Mouse (Mus musculus) hindbrain, embryonic 13.5 days (tissue): ENCODE data around the gene Tmprss5. TPM values are rescaled to one million over a fixed set of nuclear protein-coding genes. Genes with fewer than 3 reads are reported as not detected.

ENCODE experiments used
- ATAC-seq: fragments of 200-750 bp; cut with Nextera tagmentation; 2 replicates; pipeline ENCODE4 v1.8.0; 2017; ENCODE audit warnings: moderate TSS enrichment; ENCODE audit not compliant: low FRiP score
- H3K27ac ChIP-seq: fragments of 300-500 bp; sonication (generic); 2 replicates; pipeline ENCODE4 v1.5.1; 2015; ENCODE audit warnings: inconsistent platforms, mild to moderate bottlenecking, moderate library complexity
- H3K27me3 ChIP-seq: fragments of 300-500 bp; sonication (generic); 2 replicates; pipeline ENCODE4 v1.6.1; 2015; ENCODE audit warnings: mild to moderate bottlenecking, inconsistent platforms
- H3K36me3 ChIP-seq: fragments of 300-500 bp; sonication (generic); 2 replicates; pipeline ENCODE4 v1.6.1; 2015; ENCODE audit warnings: mild to moderate bottlenecking, inconsistent platforms
- H3K4me1 ChIP-seq: fragments of 300-500 bp; sonication (generic); replicated peaks from 2 replicates; pipeline ENCODE4 v1.6.1; 2015; ENCODE audit warnings: inconsistent platforms
- H3K4me2 ChIP-seq: fragments of 300-500 bp; sonication (generic); 2 replicates; pipeline ENCODE4 v1.6.1; 2015; ENCODE audit warnings: inconsistent platforms, mild to moderate bottlenecking, moderate library complexity
- H3K4me3 ChIP-seq: fragments of 300-500 bp; sonication (generic); 2 replicates; pipeline ENCODE4 v1.5.1; 2015; ENCODE audit warnings: mild to moderate bottlenecking, inconsistent platforms
- H3K9ac ChIP-seq: fragments of 300-500 bp; sonication (generic); 2 replicates; pipeline ENCODE4 v1.6.1; 2015; ENCODE audit warnings: mild to moderate bottlenecking, inconsistent platforms
- H3K9me3 ChIP-seq: fragments of 300-500 bp; sonication (generic); 2 replicates; pipeline ENCODE4 v1.6.1; 2016; ENCODE audit warnings: inconsistent platforms
- WGBS: fragments of 180-500 bp; shearing (Covaris S2); methylation state at CpG from one replicate; pipeline ENCODE4 v1.1.7; 2015; 5-methylcytosine and 5-hydroxymethylcytosine counted together
- polyA plus RNA-seq: library from polyadenylated mRNA; unstranded; fragments of >200 nt; fragmentation: Nextera tagmentation; extraction: Ambion mirVana; gene quantifications from 2 replicates; pipeline ENCODE4 v1.2.1, GENCODE M21; 2015

Gene Tmprss5
- polyA plus RNA-seq, 1 experiment from 2014 or later: 2.4 TPM

- Histone ChIP-seq H3K27me3 (no peaks in the 10 kb centered on the region), H3K36me3 (no peaks in the 10 kb centered on the region), H3K4me3 (no peak overlapping the region), H3K27ac (no peak overlapping the region), H3K9ac (no peak overlapping the region), H3K4me1 (0 out of 2 replicates have a peak, but pooled peaks cover 2% of the 10 kb centered on the region), H3K4me2 (no peak overlapping the region), H3K9me3 (no peaks in the 10 kb centered on the region)
- ATAC-seq: no peak
- WGBS: 31% methylated on average over 6 of the region's 6 CpGs
These were observed 29.6 kb downstream of the Tmprss5 start for GRCm38 (mm10) chr9:49110476-49111220.

- WGBS: 90% methylated on average over 5 of the region's 5 CpGs
- Histone ChIP-seq H3K36me3 (no peaks in the 10 kb centered on the region), H3K9me3 (no peaks in the 10 kb centered on the region), H3K27ac (no peak overlapping the region), H3K4me1 (0 out of 2 replicates have a peak, but pooled peaks cover 2% of the 10 kb centered on the region), H3K4me2 (no peak overlapping the region), H3K9ac (no peak overlapping the region), H3K27me3 (no peaks in the 10 kb centered on the region), H3K4me3 (no peak overlapping the region)
- no peak for ATAC-seq
These were observed 30.2 kb downstream of the Tmprss5 start for GRCm38 (mm10) chr9:49111296-49111695.

- Histone ChIP-seq H3K9ac (no peak overlapping the region), H3K27me3 (no peaks in the 10 kb centered on the region), H3K9me3 (no peaks in the 10 kb centered on the region), H3K27ac (no peak overlapping the region), H3K36me3 (no peaks in the 10 kb centered on the region), H3K4me1 (no peaks in the 10 kb centered on the region), H3K4me2 (no peak overlapping the region), H3K4me3 (no peak overlapping the region)
- ATAC-seq: no peak
- WGBS: 41% methylated on average over 3 of the region's 3 CpGs
These were observed 37.3 kb downstream of the Tmprss5 start for GRCm38 (mm10) chr9:49118271-49118825.

- Histone ChIP-seq H3K9ac (no peak overlapping the region), H3K4me2 (no peak overlapping the region), H3K27ac (no peak overlapping the region), H3K27me3 (no peaks in the 10 kb centered on the region), H3K4me1 (no peaks in the 10 kb centered on the region), H3K9me3 (no peaks in the 10 kb centered on the region), H3K36me3 (no peaks in the 10 kb centered on the region), H3K4me3 (no peak overlapping the region)
- WGBS: 76% methylated on average over 4 of the region's 4 CpGs
- ATAC-seq: no peak
These were observed 38.7 kb downstream of the Tmprss5 start for GRCm38 (mm10) chr9:49119759-49120158.

- Histone ChIP-seq H3K27me3 (no peaks in the 10 kb centered on the region), H3K36me3 (no peaks in the 10 kb centered on the region), H3K9me3 (no peaks in the 10 kb centered on the region), H3K4me3 (no peak overlapping the region), H3K4me2 (no peak overlapping the region), H3K27ac (no peak overlapping the region), H3K9ac (no peak overlapping the region), H3K4me1 (peaks cover 7% of the 10 kb centered on the region)
- WGBS: 69% methylated on average over 7 of the region's 7 CpGs
- no peak for ATAC-seq
These were observed 44.6 kb downstream of the Tmprss5 start for GRCm38 (mm10) chr9:49125706-49126105.

GRCm38 (mm10) chr9:49130514-49131010 lies 49.5 kb downstream of the Tmprss5 start:
- H3K4me1 ChIP-seq: peaks cover 11% of the 10 kb centered on the region
- H3K4me3 ChIP-seq: no peak overlapping the region
- no peak overlapping the region for H3K4me2 ChIP-seq
- no peaks in the 10 kb centered on the region for H3K9me3 ChIP-seq
- H3K27ac ChIP-seq: no peak overlapping the region
- WGBS: 25% methylated on average over 5 of the region's 5 CpGs
- ATAC-seq: no peak
- H3K36me3 ChIP-seq: no peaks in the 10 kb centered on the region
- no peak overlapping the region for H3K9ac ChIP-seq
- H3K27me3 ChIP-seq: no peaks in the 10 kb centered on the region

GRCm38 (mm10) chr9:49143841-49144240 lies 62.8 kb downstream of the Tmprss5 start:
- no peak for ATAC-seq
- H3K27me3 ChIP-seq: no peaks in the 10 kb centered on the region
- no peak overlapping the region for H3K4me2 ChIP-seq
- H3K4me3 ChIP-seq: no peak overlapping the region
- H3K36me3 ChIP-seq: no peaks in the 10 kb centered on the region
- WGBS: 85% methylated on average over 3 of the region's 3 CpGs
- H3K4me1 ChIP-seq: peaks cover 20% of the 10 kb centered on the region
- H3K9me3 ChIP-seq: no peaks in the 10 kb centered on the region
- no peak overlapping the region for H3K27ac ChIP-seq
- H3K9ac ChIP-seq: no peak overlapping the region

- Histone ChIP-seq H3K4me2 (no peak overlapping the region), H3K27me3 (no peaks in the 10 kb centered on the region), H3K36me3 (no peaks in the 10 kb centered on the region), H3K9ac (no peak overlapping the region), H3K9me3 (no peaks in the 10 kb centered on the region), H3K27ac (no peak overlapping the region), H3K4me3 (no peak overlapping the region), H3K4me1 (peaks cover 20% of the 10 kb centered on the region)
- WGBS: 68% methylated on average over 8 of the region's 8 CpGs
- ATAC-seq: no peak
These were observed 64.7 kb downstream of the Tmprss5 start for GRCm38 (mm10) chr9:49145776-49146175.

- Histone ChIP-seq H3K4me2 (no peak overlapping the region), H3K4me3 (no peak overlapping the region), H3K9me3 (no peaks in the 10 kb centered on the region), H3K27me3 (no peaks in the 10 kb centered on the region), H3K9ac (no peak overlapping the region), H3K4me1 (peaks cover 15% of the 10 kb centered on the region), H3K36me3 (no peaks in the 10 kb centered on the region), H3K27ac (peak overlapping the region; percentile 42; the same call in 1 of the 2 replicates)
- WGBS: 41% methylated on average over 3 of the region's 3 CpGs
- ATAC-seq: no peak
These were observed 66.0 kb downstream of the Tmprss5 start for GRCm38 (mm10) chr9:49147031-49147430.

Other genes starting within 250 kb of the Tmprss5 start
- 6.3 TPM in 2 replicates for gene Zbtb16, start 245.0 kb upstream of the Tmprss5 start, polyA plus RNA-seq
- gene Htr3a, start 170.2 kb upstream of the Tmprss5 start, polyA plus RNA-seq: 2.6 and 2.9 TPM in 2 replicates
- 0.28 and 0.45 TPM in 2 replicates for gene Htr3b, start 116.3 kb upstream of the Tmprss5 start, polyA plus RNA-seq
- 31.5 and 33.0 TPM in 2 replicates for gene Usp28, start 95.9 kb upstream of the Tmprss5 start, polyA plus RNA-seq
- 24.6 and 25.3 TPM in 2 replicates for gene Zw10, start 25.6 kb upstream of the Tmprss5 start, polyA plus RNA-seq
- not detected in 2 replicates for gene Gm4894, start 169.3 kb downstream of the Tmprss5 start, polyA plus RNA-seq